Mouse (Mus musculus): ENCODE data around the gene Ywhag.
A peak's percentile ranks its signal among the peaks of the same experiment; 100 is the strongest.

Gene Ywhag

GRCm38 (mm10) chr5:135951660-135952059 lies 17.2 kb upstream of the Ywhag start:
- DNase-seq (ENCODE audit: inconsistent ontology term): no peak

- DNase-seq (ENCODE audit: inconsistent ontology term): no peak
Measured at GRCm38 (mm10) chr5:135950710-135951412, 16.4 kb upstream of the Ywhag start.

DNA sequence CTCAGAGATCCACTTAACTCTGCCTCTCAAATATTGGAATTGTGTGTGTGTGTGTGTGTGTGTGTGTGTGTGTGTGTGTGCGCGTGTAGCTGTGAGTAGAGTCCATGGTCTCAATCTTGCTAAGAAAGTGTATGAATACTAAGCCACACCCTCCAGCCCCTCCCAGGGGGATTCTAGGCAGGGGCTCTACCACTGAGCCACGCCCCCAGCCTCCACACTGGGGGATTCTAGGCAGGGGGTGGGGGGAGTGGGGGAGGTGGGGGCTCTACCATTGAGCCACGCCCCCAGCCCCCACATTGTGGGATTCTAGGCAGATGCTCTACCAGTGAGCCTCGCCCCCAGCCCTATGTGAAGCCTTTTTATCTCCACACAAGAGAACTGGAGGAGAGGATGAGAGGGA lies 12.2 kb upstream of the Ywhag start:
- no peak for DNase-seq (ENCODE audit: inconsistent ontology term)

DNA sequence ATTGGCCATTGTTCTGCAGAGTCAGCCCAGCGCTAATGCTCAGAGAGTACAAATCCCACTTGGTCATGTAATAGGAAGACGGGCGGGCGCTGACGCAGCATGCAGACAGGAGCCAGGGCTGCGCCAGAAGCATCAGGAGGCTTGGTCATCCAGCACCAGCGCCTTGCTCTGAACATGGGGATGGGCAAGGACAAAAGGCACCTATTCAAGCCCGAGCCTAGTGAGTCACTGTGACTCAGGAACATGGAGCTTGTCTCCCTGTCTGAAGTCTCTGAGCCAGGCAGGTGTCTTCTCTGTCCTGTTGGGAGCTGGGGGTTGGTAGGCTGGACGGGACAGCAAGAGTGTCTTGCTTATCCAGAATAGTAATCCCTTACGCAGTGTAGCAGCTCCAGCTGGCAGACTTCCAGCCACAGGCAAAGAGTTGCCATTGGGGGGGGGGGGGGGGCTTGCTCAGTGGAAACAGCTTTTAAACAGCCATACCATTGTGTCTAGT lies 11.5 kb upstream of the Ywhag start:
- peak; percentile 92 for DNase-seq (ENCODE audit: inconsistent ontology term)

- DNase-seq (ENCODE audit: inconsistent ontology term): no peak
Measured at GRCm38 (mm10) chr5:135942710-135943109, 8.3 kb upstream of the Ywhag start.

DNA sequence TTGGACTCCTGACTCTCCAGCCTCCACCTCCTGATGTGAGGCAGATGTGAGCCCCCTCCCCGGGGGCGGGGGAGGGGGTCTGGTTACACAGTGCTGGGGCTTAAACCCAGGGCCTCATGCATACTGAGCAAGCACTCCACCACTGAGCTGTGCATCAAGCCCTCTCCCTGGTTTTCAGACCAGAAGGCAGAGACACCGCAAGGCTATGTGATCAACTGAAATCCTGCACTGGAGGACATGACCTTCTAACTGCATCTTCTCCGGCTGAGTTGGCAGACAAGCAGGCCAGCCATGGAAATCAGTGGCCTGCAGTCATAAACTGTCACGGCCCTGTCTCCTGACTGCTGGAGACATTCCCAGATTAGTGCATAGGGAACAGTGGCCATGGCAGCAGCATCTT lies 6.2 kb upstream of the Ywhag start:
- DNase-seq (ENCODE audit: inconsistent ontology term): no peak

GRCm38 (mm10) chr5:135935641-135936190 lies 1.3 kb upstream of the Ywhag start:
- DNase-seq (ENCODE audit: inconsistent ontology term): no peak

- DNase-seq (ENCODE audit: inconsistent ontology term): no peak
Measured at GRCm38 (mm10) chr5:135935176-135935523, 734 bp upstream of the Ywhag start.

DNA sequence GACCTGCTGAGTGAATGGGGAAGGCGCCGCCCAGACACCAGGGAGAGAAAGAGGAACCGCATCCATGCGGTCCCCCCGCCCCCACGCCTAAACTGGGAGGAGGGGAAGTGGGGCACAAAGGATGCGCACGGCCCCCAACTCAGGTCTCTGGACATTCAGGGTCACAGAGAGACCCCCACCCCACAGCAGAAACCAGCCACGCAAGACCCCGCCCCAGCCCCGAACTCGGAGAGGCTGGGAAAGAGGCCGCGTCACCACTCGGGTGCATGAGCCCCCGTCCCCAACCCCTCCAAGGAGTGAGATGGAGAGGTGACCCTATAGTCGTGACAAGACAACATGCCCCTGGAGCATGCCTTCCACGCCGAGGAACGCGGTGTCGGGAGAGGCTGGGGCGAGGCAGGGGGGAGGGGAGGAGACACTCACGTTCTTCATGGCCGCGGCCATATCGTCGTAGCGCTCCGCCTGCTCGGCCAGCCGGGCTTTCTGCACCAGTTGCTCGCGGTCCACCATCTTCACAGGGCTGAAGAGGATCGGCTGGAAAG lies 445 bp downstream of the Ywhag start:
- peak; percentile 66 for DNase-seq (ENCODE audit: inconsistent ontology term)

DNA sequence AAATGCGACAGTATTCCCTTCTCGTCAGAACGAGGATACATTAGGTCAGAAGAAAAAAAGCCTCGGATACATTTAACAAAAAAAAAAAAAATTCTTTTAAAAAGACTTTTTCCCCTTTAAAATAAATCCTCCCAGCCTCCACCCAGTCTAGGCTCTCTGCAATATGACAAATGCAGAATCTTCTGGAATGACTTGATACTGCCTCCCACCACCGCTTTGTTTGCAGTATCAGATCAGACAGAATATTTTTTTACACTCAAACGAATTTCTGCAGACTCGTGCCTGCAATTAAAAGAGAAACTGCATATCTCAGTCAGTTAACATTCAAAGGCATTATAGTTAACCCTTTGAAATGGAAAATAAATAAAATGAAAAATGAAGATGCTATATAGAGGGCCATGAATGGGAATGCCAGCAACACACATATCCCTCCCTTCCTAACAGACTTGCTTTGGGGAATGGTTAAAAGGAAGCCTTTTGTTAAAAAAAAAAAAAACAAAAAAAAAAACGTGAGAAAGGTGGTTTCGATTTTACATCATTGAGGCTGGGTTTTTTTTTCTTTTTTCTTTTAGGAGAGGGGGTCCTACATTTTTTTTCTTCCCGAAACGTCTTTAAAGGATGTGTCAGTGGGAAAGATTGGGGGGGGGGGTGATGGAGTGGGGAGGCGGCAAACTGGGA lies 1.1 kb downstream of the Ywhag start:
- DNase-seq (ENCODE audit: inconsistent ontology term): no peak

GRCm38 (mm10) chr5:135932359-135932758 lies 2.1 kb downstream of the Ywhag start:
- no peak for DNase-seq (ENCODE audit: inconsistent ontology term)

GRCm38 (mm10) chr5:135931526-135931925 lies 2.9 kb downstream of the Ywhag start:
- DNase-seq (ENCODE audit: inconsistent ontology term): no peak

DNA sequence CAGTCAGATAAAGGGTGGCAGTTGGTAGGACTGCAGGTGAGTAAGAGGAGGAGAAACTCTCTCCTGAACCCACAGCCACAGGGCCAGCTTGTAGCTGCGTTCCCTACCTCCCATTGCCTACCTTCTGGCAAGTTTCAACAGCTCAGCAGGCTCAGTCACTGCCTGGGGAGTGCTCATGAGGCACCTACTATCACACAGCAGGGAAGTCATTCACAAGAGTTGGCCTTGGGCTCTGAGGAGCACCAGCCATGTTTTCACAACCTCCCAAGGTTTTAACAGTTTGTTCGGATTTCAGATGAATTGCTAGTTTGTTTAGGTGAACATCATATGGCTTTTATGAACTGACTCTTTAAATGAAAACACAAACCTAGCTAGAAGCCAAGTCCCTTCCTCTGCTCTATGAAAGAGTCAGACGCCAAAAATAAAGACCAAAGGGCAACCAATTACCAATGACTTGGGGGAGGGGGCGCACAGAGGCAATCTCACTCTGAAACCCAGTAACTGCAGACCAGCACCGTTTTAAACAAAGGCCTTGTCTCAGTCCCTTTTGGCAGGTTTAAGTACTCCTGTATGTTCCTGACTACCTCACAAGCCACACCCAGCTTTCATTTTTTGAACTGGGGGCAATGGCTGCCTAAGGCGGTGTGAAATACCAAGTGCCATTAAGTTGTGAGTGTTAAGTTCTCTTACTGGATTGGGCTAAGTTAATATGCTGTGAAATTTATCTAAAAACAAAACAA lies 4.6 kb downstream of the Ywhag start:
- DNase-seq (ENCODE audit: inconsistent ontology term): no peak

GRCm38 (mm10) chr5:135923901-135924300 lies 10.5 kb downstream of the Ywhag start:
- no peak for DNase-seq (ENCODE audit: inconsistent ontology term)

DNA sequence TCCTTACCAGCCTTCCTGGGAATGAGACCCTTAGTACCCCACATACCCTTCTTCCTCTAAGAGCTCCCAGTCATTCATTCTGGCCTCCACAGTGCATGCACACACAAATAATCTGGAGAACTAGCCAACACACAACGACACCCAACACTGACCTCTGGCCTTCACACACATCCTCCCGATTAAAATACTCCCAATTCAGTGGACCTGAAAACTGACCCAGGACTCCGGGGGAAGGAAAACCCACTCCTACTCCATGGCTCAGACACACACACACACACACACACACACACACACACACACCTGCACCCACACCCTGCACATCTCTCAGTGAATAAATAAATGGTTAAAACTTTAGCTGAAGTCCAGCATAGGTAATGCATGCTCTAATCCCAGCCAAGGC lies 14.5 kb downstream of the Ywhag start:
- DNase-seq (ENCODE audit: inconsistent ontology term): no peak

DNA sequence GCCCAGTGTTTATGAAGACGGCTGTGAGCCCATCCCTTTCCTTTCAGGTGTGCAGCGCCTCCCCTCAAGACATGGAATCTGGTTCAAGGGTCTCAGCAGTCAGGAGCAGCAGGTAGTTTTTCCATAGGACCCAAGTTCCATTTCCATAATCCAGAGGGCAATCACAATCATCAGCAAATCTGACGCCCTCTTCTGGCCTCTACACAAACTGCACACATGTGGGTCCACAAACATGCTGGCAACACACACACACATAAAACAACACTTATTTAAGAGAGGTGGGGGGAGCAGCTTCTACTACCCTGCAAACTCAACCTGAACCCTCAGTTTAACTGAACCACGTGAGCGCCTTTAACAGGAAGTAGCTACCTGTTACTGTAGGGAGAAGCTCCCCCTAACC lies 15.8 kb downstream of the Ywhag start:
- DNase-seq (ENCODE audit: inconsistent ontology term): no peak

DNA sequence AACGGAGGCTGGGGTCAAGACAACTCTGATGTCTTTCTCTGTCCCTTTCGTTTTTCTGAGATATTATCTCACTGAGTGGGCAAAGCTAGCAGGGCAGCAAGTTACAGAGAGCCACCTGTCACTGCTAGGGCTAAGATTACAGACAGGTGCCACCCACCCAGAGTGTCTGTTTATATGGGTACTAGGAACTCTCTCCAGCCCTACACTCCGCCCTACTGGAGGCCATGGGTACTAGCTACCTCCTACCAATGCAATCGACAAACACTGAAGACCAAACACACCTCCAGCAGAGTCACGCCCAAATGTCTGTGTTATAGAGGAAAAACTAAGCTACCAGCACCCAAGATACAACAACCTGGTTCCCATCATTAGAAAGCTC lies 16.4 kb downstream of the Ywhag start:
- no peak for DNase-seq (ENCODE audit: inconsistent ontology term)

GRCm38 (mm10) chr5:135917327-135918058 lies 16.9 kb downstream of the Ywhag start:
- DNase-seq (ENCODE audit: inconsistent ontology term): no peak

- no peak for DNase-seq (ENCODE audit: inconsistent ontology term)
Measured at GRCm38 (mm10) chr5:135916601-135917000, 17.8 kb downstream of the Ywhag start.

DNA sequence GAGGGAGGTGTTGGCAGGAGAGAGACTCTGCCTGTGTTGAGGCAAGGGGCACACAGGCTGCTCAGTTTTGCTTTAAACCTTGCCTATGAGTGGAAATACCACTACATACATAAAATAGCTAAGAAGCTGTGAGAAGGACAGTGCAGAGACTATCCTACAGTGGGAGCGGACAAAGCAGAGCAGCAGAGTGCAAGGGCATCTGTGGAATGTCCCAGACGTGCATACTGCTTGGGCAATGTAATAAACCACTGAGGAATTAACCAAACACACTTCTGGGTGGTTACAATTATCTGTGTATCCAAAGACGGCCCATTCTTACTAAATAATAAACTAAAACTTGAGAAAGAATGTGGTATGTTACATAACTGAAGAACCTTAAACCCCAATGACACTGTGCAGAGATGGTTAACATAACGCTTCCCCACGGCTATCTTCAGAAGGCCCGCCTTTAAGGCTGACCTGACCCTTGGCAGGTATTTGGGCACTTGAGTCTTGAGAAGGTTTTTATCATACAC lies 18.3 kb downstream of the Ywhag start:
- DNase-seq (ENCODE audit: inconsistent ontology term): peak; percentile 39

DNA sequence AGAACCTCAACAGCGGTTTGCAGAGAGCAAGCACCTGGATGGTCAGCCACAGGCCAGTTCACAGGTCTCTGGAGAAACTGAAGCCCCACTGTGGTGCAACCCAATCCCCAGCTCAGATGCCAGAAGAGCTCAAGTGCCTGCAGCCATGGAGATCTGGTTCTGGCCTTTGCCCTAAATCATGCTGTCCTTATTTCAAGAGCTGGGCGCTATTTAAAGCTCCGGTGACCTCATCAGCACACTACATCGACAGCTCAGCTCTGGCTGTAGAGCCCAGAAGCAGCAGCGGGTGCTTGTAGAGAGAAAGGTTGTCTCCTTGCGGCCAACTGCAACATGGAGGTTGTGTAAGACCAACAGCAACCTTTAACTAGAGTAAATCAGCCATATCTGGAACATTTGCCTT lies 20.3 kb downstream of the Ywhag start:
- no peak for DNase-seq (ENCODE audit: inconsistent ontology term)

Measured in Muller cell, postnatal 12 days (primary cell).